Mouse (Mus musculus) CD4-positive, CD25-positive, alpha-beta regulatory T cell, adult 4 months (primary cell): ENCODE measurements around the gene Sh3tc1. TPM values are rescaled to one million over a fixed set of nuclear protein-coding genes. Genes with fewer than 3 reads are reported as not detected.
A peak's percentile ranks its signal among the peaks of the same experiment; 100 is the strongest.

Source experiments
- ATAC-seq: one replicate; pipeline ENCODE4 v1.8.0; 2017
- polyA plus RNA-seq, 2 experiments: library from polyadenylated mRNA; unstranded; fragments of 100-300 nt; shearing (Covaris generic); gene quantifications; one replicate each; pipeline ENCODE4 v1.2.1; 2017

Gene Sh3tc1
- polyA plus RNA-seq, 2 experiments from 2014 or later: 2.6 to 4.4 TPM

GRCm38 (mm10) chr5:35719880-35720279 is 19.9 kb downstream of the Sh3tc1 start:
- no peak for ATAC-seq

DNA sequence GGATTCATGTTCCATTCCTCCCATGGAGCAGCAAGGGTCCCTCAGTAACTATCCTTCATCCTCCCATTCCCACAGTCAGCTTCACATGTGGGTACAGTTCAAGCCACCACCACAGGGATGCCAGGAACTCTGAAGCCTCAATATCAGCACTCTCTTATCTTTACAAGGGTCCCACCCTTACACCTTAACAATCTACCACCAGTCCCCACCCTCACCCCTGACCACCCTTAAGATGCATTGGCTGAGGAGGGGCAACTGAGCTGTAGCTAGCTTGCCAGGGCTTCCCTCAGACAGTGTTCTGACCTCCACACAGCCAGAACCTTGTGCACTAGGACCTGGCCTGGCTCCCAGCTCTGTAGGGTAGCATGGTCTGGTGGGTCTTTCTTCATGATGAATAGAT is 20.4 kb downstream of the Sh3tc1 start:
- no peak for ATAC-seq

DNA sequence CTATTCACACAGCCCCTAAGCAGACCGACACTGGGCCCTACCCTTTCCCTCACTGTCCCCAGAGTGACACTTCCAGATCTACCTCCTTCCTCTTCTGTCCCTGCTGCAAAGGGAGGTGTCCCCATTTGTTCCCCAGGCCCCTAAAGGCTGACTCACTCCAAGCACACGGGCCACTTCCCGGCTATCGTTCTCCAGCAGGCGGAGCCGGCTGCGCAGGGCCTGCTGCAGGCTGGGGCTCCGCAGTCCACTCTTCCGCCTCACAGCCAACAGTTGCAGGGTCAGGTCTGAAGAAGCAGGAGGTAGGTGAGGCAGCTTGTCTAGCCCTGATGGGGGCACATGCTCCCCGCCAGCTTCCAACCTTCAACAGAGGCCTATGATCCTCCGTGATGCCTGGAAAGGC is 21.0 kb downstream of the Sh3tc1 start:
- ATAC-seq: no peak

DNA sequence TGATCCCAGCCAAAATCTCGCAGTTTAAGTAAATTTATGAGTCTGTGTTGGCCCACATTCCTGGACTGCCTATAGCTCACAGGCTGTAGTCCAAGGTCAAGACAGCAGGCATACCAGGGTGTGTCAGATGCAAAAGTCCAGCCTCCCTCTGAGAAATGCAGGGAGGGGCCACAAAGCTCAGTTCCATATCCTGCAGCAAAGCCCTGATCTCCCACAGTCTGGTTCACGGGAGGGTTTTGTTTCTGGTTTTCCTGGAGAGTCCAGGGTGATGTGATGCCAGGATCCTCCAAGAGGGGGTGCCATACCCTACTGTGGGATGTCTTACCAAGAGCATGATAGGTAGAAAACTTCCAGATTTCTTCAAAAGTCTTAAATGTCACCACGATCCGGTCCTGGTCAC is 21.8 kb downstream of the Sh3tc1 start:
- ATAC-seq: no peak

DNA sequence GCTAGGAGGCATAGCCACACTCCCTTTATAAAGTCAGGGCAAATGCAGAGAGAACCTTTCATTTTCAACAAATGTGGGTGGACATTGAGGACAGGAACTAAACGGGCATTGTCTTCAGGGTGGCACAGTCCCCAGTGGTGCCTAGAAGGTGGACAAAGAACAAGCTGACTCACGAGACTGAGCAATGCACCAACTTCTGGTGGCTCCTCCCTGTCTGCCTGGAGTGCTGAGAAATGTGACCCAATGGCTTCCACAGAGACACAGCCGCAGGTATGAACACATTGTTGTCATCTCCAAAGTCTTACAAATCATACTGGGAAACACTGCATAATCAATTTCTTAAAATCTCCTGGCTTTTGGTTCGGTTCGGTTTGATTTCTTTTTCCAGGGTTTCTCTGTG is 22.3 kb downstream of the Sh3tc1 start:
- no peak for ATAC-seq

GRCm38 (mm10) chr5:35713649-35714354 is 26.0 kb downstream of the Sh3tc1 start:
- peak; percentile 54 for ATAC-seq

DNA sequence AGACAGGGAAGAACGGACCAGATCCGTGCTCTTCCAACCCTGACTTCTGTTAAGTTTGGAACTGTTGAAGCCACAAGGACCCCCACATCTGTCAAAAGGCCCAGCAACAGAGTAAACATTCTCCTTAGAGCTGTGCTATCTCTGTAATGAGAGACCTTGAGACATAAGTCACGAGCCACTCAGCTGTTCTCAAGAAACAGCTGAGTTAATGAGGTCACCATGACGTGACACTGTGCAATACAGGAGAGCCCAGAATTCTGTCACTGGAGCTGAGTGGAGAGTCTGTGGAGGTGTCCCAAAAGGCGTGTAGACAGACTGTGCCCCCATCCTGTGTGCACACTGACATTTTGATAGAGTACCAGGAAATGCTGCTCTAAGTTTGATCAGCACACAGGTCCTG is 27.3 kb downstream of the Sh3tc1 start:
- no peak for ATAC-seq

- no peak for ATAC-seq
Observed at GRCm38 (mm10) chr5:35710931-35711330, 28.9 kb downstream of the Sh3tc1 start.

DNA sequence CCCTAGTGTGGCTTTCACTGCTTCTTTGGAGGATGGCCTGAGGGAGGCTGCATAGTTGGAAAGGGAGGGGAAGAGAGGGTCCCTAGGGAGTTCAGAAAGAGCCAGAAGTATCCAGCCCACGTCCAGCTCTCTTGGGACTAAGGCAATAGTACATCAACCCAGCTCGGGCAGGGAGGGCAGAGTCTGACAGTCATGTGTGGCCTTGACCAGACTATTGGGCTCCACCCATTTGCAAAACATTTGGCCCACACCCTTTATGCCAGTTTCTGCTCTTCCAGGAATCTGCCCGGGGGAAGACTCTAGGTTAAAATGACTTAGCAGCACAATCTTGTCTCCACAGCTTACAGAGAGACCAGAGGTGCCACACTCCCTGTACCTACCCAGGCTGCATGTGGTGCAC is 29.3 kb downstream of the Sh3tc1 start:
- ATAC-seq: no peak

GRCm38 (mm10) chr5:35705411-35705810 is 34.4 kb downstream of the Sh3tc1 start:
- ATAC-seq: no peak

DNA sequence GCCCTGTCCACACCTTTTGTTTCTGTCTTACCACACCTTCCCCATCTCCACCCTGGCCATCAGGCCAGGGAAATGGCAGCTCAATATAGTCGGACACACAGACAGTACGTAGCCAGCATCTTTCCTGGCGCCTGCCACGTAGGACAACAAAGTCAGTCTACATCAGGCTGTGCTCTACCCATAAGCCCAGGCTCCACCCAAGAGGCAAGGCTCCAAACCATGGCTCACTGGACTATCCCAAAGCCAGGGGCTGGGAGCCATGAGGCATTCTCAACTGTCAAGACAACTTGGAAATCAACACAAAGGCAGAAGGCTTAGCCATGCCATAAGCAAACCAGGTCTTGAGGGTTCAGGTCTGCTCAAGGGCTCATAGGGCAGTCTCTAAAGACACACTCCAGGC is 36.0 kb downstream of the Sh3tc1 start:
- no peak for ATAC-seq

GRCm38 (mm10) chr5:35703183-35703582 is 36.6 kb downstream of the Sh3tc1 start:
- ATAC-seq: no peak

- no peak for ATAC-seq
Observed at GRCm38 (mm10) chr5:35702582-35703140, 37.1 kb downstream of the Sh3tc1 start.

- ATAC-seq: no peak
Observed at GRCm38 (mm10) chr5:35701042-35701441, 38.7 kb downstream of the Sh3tc1 start.

DNA sequence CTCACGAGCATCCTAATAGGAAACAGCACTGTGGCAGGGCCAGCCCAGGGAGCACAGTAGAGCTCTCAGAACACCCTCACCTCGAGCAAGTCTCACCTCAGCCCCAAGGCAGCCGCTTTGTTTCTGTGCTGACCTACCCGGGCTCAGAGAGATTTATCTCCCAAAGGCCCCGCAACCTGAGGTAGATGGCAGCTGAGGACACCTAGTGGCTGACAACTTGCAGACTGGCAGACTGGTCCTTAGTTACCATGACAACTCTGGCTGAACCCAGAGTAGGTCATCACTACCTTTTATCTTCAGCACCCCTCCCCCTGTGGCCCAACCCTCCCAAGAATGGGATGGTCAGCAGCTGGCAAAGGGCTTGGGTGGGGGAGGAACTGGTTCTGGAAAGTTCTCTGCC is 44.0 kb downstream of the Sh3tc1 start:
- ATAC-seq: no peak

DNA sequence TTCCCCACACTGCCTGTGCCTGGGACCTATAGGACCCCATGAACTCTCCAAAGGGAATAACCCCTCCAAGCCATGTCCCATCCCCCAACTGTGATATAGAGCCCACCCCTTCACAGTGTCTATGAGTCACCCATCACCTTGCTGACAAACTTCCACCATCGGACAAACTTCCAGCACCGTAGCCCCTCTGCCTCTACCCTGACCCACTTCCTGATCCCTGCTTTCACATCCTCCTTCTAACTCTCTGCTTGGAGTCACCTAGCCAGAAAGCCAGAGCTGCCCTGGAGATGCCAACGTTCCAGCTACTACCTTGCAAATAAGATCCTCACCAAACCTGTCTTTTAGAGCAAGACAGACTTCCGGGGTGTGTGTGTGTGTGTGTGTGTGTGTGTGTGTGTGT is 46.1 kb downstream of the Sh3tc1 start:
- no peak for ATAC-seq

GRCm38 (mm10) chr5:35691246-35691645 is 48.5 kb downstream of the Sh3tc1 start:
- no peak for ATAC-seq

DNA sequence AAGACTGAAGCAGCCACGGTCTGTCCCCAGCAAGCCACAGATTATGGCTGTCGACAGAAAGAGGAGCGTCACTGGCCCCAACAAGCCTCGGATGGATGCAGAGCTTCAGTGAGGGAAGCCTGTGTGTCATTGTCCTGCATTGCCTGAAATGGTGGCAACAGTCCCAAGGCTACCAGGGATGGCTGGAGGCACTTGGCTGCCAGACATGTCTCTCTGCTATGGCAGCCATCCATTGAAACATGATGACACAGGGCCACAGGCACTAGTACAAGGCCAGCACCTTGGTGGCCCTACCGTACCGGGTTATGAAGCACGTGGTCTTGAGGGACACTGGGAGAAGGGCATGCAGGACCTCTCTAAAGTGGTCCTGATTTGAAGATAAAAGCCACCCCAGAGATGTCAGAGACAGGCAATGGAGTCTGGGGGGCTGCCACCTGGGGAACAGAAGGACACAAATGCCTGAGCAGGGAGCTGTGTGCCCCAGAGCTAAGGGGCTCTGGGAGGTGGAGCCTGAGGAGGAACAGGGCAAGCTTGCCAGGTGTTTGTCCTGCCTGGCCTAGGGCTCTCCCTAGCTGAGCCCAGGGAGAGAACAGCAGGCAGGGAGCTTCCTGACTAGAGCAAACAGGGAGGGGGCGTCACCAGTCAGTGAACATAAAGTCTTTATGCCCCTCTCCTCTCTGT is 49.2 kb downstream of the Sh3tc1 start:
- no peak for ATAC-seq

GRCm38 (mm10) chr5:35689374-35689773 is 50.4 kb downstream of the Sh3tc1 start:
- no peak for ATAC-seq

GRCm38 (mm10) chr5:35688851-35689250 is 50.9 kb downstream of the Sh3tc1 start:
- ATAC-seq: no peak

GRCm38 (mm10) chr5:35687098-35687497 is 52.7 kb downstream of the Sh3tc1 start:
- ATAC-seq: no peak

DNA sequence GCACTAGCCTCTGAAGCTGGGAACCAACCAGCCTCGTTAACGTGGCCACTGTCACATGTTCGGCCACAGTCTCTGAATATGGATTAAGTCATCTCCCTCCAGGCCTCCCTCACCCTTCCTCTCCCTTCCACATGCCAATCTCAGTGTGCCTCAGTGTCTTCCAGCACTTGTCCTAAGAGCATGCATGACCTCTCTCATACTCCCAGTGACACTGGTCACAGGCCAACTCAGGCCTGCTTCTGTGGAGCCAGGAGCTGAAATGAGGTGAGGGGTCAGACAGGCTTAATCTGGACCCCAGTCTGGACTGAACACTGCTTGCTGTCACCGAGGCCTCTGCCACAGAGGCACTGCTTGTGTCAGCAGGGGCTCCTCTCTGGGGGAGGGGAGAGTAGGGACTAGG is 53.5 kb downstream of the Sh3tc1 start:
- no peak for ATAC-seq

DNA sequence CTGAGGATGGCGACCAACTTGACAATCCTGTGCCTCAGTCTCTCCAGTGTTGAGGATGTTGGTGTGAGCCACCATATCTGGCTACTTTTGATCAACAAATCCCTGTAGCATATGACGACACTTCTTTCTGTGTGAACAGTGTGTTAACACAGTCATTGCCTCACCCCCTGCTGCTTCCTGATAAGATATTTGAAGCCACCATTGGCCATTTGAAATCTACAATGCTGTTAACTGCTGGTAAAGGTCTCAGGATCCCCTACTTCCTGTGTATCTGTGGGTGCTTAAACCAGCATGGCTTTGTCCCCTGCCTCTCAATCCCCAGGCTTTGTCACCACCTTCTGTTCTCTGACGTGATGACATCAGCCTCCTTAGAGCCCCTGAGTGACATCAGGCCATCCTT is 54.7 kb downstream of the Sh3tc1 start:
- ATAC-seq: no peak

DNA sequence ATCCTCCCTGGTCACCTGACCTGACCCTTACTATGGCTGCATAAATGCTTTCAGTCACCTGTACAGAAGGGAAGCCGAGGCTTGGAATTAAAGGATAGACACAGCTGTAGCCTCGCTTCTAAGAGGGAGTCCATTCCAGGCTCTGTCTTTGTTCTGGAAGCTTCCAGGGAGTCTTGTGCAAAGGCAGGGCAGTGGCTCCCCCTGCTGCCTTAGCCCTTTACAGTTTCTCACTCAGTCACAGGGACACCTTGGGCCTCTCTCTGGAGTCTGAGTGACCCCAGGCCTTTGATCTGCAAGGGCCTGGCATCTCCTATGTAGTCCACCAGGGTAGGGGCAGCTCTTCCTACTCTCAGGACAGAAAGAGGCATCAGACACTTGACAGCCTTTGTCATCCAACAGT is 58.8 kb downstream of the Sh3tc1 start:
- ATAC-seq: no peak
